Mouse (Mus musculus) ES-Bruce4 (cell line): ENCODE results near the gene Usp40.

Experiments used
- CTCF ChIP-seq: IDR thresholded peaks from one replicate; pipeline ENCODE4 v1.8.1; 2011; ENCODE audit warnings: low read depth, low read length
- EP300 ChIP-seq: IDR thresholded peaks from 2 replicates; pipeline ENCODE4 v1.6.1; 2011; ENCODE audit warnings: low read depth, low read length; ENCODE audit not compliant: insufficient read depth
- POLR2A ChIP-seq: IDR thresholded peaks from one replicate; pipeline ENCODE4 v1.8.1; 2011; ENCODE audit warnings: low read length; ENCODE audit not compliant: insufficient read depth

- TF ChIP-seq POLR2A (no peak), EP300 (no peak), CTCF (no peak)
Measured at GRCm38 (mm10) chr1:87909565-87909964, 98.8 kb downstream of the Usp40 start.
